Mouse (Mus musculus): ENCODE measurements at regions not wholly inside any gene's neighbourhood (a gene's known extent, or its start where the extent isn't known, plus 50 kb on each side); places are given as distances from the start of the nearest gene placed in this dataset.
"Not testable (repeated sequence)": the region's sequence is repeated elsewhere in the genome, so short reads cannot be mapped to it uniquely, and the experiment has no call there.

- Histone ChIP-seq H3K9me3 (no peaks in the 10 kb centered on the region), H3K4me1 (replicated peaks) (no peaks in the 10 kb centered on the region), H3K27me3 (ENCODE audit: insufficient read depth, poor library complexity, severe bottlenecking) (no peaks in the 10 kb centered on the region), H3K4me3 (no peak overlapping the region), H3K36me3 (no peaks in the 10 kb centered on the region), H3K27ac (no peak overlapping the region)
- WGBS, result 86% methylated on average over 4 of the region's 4 CpGs
- DNase-seq (ENCODE audit: low spot score), result no peak
These were observed 76.8 kb upstream of the Smg1 start for GRCm38 (mm10) chr7:118320307-118320706.

- Histone ChIP-seq H3K9me3 (no peaks in the 10 kb centered on the region), H3K36me3 (no peaks in the 10 kb centered on the region), H3K27me3 (ENCODE audit: insufficient read depth, poor library complexity, severe bottlenecking) (no peaks in the 10 kb centered on the region), H3K4me3 (no peak overlapping the region), H3K27ac (no peak overlapping the region), H3K4me1 (replicated peaks) (no peaks in the 10 kb centered on the region)
- DNase-seq (ENCODE audit: low spot score), result no peak
- 78% methylated on average over 12 of the region's 12 CpGs for WGBS
These were observed 75.1 kb upstream of the Smg1 start for GRCm38 (mm10) chr7:118318432-118319135.

- not testable (repeated sequence) for H3K9me3 ChIP-seq; H3K27me3 ChIP-seq (ENCODE audit: insufficient read depth, poor library complexity, severe bottlenecking); H3K27ac ChIP-seq; H3K36me3 ChIP-seq; H3K4me3 ChIP-seq; H3K4me1 ChIP-seq (replicated peaks); DNase-seq (ENCODE audit: low spot score)
- 77% methylated on average over 10 of the region's 10 CpGs for WGBS
These were observed 71.4 kb upstream of the Smg1 start for GRCm38 (mm10) chr7:118314886-118315285.

GRCm38 (mm10) chr7:118314228-118314658, 70.8 kb upstream of the Smg1 start:
- H3K27me3 ChIP-seq (ENCODE audit: insufficient read depth, poor library complexity, severe bottlenecking), result no peaks in the 10 kb centered on the region
- no peaks in the 10 kb centered on the region for H3K4me1 ChIP-seq (replicated peaks)
- no peaks in the 10 kb centered on the region for H3K36me3 ChIP-seq
- no peaks in the 10 kb centered on the region for H3K9me3 ChIP-seq
- H3K4me3 ChIP-seq, result no peak overlapping the region
- no peak for DNase-seq (ENCODE audit: low spot score)
- no peak overlapping the region for H3K27ac ChIP-seq
- 81% methylated on average over 8 of the region's 8 CpGs for WGBS

- H3K27me3 ChIP-seq (ENCODE audit: insufficient read depth, poor library complexity, severe bottlenecking), result no peaks in the 10 kb centered on the region
- no peaks in the 10 kb centered on the region for H3K4me1 ChIP-seq (replicated peaks)
- no peaks in the 10 kb centered on the region for H3K9me3 ChIP-seq
- H3K27ac ChIP-seq, result no peak overlapping the region
- WGBS, result 73% methylated on average over 8 of the region's 8 CpGs
- no peak for DNase-seq (ENCODE audit: low spot score)
- H3K36me3 ChIP-seq, result no peaks in the 10 kb centered on the region
- H3K4me3 ChIP-seq, result no peak overlapping the region
These were observed 70.3 kb upstream of the Smg1 start for GRCm38 (mm10) chr7:118313818-118314217.

GRCm38 (mm10) chr7:118309733-118310132, 66.3 kb upstream of the Smg1 start:
- 82% methylated on average over 5 of the region's 5 CpGs for WGBS
- no peak for DNase-seq (ENCODE audit: low spot score)
- Histone ChIP-seq H3K4me1 (replicated peaks) (no peaks in the 10 kb centered on the region; the same call in 1 of the 2 replicates), H3K36me3 (no peaks in the 10 kb centered on the region), H3K27me3 (ENCODE audit: insufficient read depth, poor library complexity, severe bottlenecking) (no peaks in the 10 kb centered on the region), H3K9me3 (no peaks in the 10 kb centered on the region), H3K27ac (no peak overlapping the region), H3K4me3 (no peak overlapping the region)

GRCm38 (mm10) chr7:118308882-118309281, 65.4 kb upstream of the Smg1 start:
- no peak for DNase-seq (ENCODE audit: low spot score)
- H3K27me3 ChIP-seq (ENCODE audit: insufficient read depth, poor library complexity, severe bottlenecking), result no peaks in the 10 kb centered on the region
- H3K4me1 ChIP-seq (replicated peaks), result no peaks in the 10 kb centered on the region; the same call in 1 of the 2 replicates
- no peak overlapping the region for H3K27ac ChIP-seq
- no peaks in the 10 kb centered on the region for H3K36me3 ChIP-seq
- H3K9me3 ChIP-seq, result no peaks in the 10 kb centered on the region
- 92% methylated on average over 2 of the region's 2 CpGs for WGBS
- no peak overlapping the region for H3K4me3 ChIP-seq

- no peaks in the 10 kb centered on the region for H3K27me3 ChIP-seq (ENCODE audit: insufficient read depth, poor library complexity, severe bottlenecking)
- H3K4me3 ChIP-seq, result no peak overlapping the region
These were observed 61.3 kb upstream of the Smg1 start for GRCm38 (mm10) chr7:118304812-118305211.

GRCm38 (mm10) chr7:118304338-118304737, 60.9 kb upstream of the Smg1 start:
- Histone ChIP-seq H3K36me3 (no peaks in the 10 kb centered on the region), H3K9me3 (no peaks in the 10 kb centered on the region), H3K27ac (no peak overlapping the region), H3K4me1 (replicated peaks) (no peaks in the 10 kb centered on the region; the same call in 1 of the 2 replicates), H3K27me3 (ENCODE audit: insufficient read depth, poor library complexity, severe bottlenecking) (no peaks in the 10 kb centered on the region), H3K4me3 (no peak overlapping the region)
- WGBS, result 67% methylated on average over 2 of the region's 2 CpGs
- DNase-seq (ENCODE audit: low spot score), result no peak

More at GRCm38 (mm10) chr7:118304812-118305211, 61.3 kb upstream of the Smg1 start:
- DNase-seq (ENCODE audit: low spot score), result peak; percentile 79
- Histone ChIP-seq H3K27ac (no peak overlapping the region), H3K9me3 (no peaks in the 10 kb centered on the region), H3K4me1 (replicated peaks) (no peaks in the 10 kb centered on the region; the same call in 1 of the 2 replicates), H3K36me3 (no peaks in the 10 kb centered on the region)
- 1% methylated on average over 8 of the region's 8 CpGs for WGBS

- H3K4me3 ChIP-seq, result no peak overlapping the region
- H3K27me3 ChIP-seq (ENCODE audit: insufficient read depth, poor library complexity, severe bottlenecking), result no peaks in the 10 kb centered on the region
- H3K9me3 ChIP-seq, result no peaks in the 10 kb centered on the region
- no peaks in the 10 kb centered on the region; the same call in 1 of the 2 replicates for H3K4me1 ChIP-seq (replicated peaks)
- no peak overlapping the region for H3K27ac ChIP-seq
- 89% methylated on average over 6 of the region's 6 CpGs for WGBS
- DNase-seq (ENCODE audit: low spot score), result no peak
- no peaks in the 10 kb centered on the region for H3K36me3 ChIP-seq
These were observed 60.5 kb upstream of the Smg1 start for GRCm38 (mm10) chr7:118303921-118304320.

GRCm38 (mm10) chr7:118300678-118301342, 57.3 kb upstream of the Smg1 start:
- Histone ChIP-seq H3K9me3 (no peaks in the 10 kb centered on the region), H3K27ac (no peak overlapping the region), H3K4me1 (replicated peaks) (peaks cover 8% of the 10 kb centered on the region), H3K4me3 (no peak overlapping the region), H3K27me3 (ENCODE audit: insufficient read depth, poor library complexity, severe bottlenecking) (no peaks in the 10 kb centered on the region), H3K36me3 (no peaks in the 10 kb centered on the region)
- DNase-seq (ENCODE audit: low spot score), result peak; percentile 12
- 77% methylated on average over 7 of the region's 7 CpGs for WGBS

- H3K27me3 ChIP-seq (ENCODE audit: insufficient read depth, poor library complexity, severe bottlenecking), result no peaks in the 10 kb centered on the region
- peak overlapping the region; percentile 79 for H3K27ac ChIP-seq
- H3K36me3 ChIP-seq, result no peaks in the 10 kb centered on the region
- H3K4me1 ChIP-seq (replicated peaks), result peaks cover 8% of the 10 kb centered on the region
- peak; percentile 89 for DNase-seq (ENCODE audit: low spot score)
- H3K9me3 ChIP-seq, result peaks cover 13% of the 10 kb centered on the region
- peak overlapping the region; percentile 33; the same call in 1 of the 2 replicates for H3K4me3 ChIP-seq
- 1% methylated on average over 13 of the region's 13 CpGs for WGBS
These were observed 54.1 kb upstream of the Smg1 start for GRCm38 (mm10) chr7:118297613-118298012.

- H3K4me3 ChIP-seq, result peak overlapping the region; percentile 33; the same call in 1 of the 2 replicates
- WGBS, result 57% methylated on average over 14 of the region's 14 CpGs
These were observed 53.5 kb upstream of the Smg1 start for GRCm38 (mm10) chr7:118296856-118297518.

More at GRCm38 (mm10) chr7:118296856-118297518, 53.5 kb upstream of the Smg1 start:
- no peaks in the 10 kb centered on the region for H3K36me3 ChIP-seq
- peaks cover 13% of the 10 kb centered on the region for H3K9me3 ChIP-seq
- peaks cover 8% of the 10 kb centered on the region for H3K4me1 ChIP-seq (replicated peaks)
- no peaks in the 10 kb centered on the region for H3K27me3 ChIP-seq (ENCODE audit: insufficient read depth, poor library complexity, severe bottlenecking)
- peak overlapping the region; percentile 79 for H3K27ac ChIP-seq
- no peak for DNase-seq (ENCODE audit: low spot score)

Data from hindbrain, embryonic 10.5 days (tissue).